Mouse (Mus musculus) c-Kit-positive CD71-negative TER-119-negative erythroid progenitor cells, embryonic 14.5 days (primary cell): ENCODE results near the gene Lce1h.

Experiments
- DNase-seq: peaks from one replicate; pipeline ENCODE4 v3.0.0-alpha.2; 2013; ENCODE audit warnings: low read depth

Gene Lce1h

GRCm38 (mm10) chr3:92764965-92765364, at the start of gene Lce1h:
Gene Lce1h (minus strand): TSS chr3:92765065.
- DNase-seq, result no peak

GRCm38 (mm10) chr3:92807791-92808190, 42.9 kb upstream of the Lce1h start, which contains the start of gene Lce1k:
Gene Lce1k (minus strand): TSS chr3:92807891.
- DNase-seq, result no peak

- no peak for DNase-seq
Observed at GRCm38 (mm10) chr3:92790414-92790813, 25.5 kb upstream of the Lce1h start, which contains the start of gene Lce1j. Gene Lce1j (minus strand): TSS chr3:92790514.

- DNase-seq, result no peak
Observed at GRCm38 (mm10) chr3:92778799-92779198, 13.9 kb upstream of the Lce1h start, which contains the start of gene Lce1i. Gene Lce1i (minus strand): TSS chr3:92778899.

- DNase-seq, result no peak
Observed at GRCm38 (mm10) chr3:92771573-92771972, 6.7 kb upstream of the Lce1h start.

- DNase-seq, result no peak
Observed at GRCm38 (mm10) chr3:92753197-92753596, 11.7 kb downstream of the Lce1h start.

GRCm38 (mm10) chr3:92752238-92752637, 12.6 kb downstream of the Lce1h start, which contains the start of gene Lce1g:
Gene Lce1g (minus strand): TSS chr3:92752338.
- DNase-seq, result no peak

- DNase-seq, result no peak
Observed at GRCm38 (mm10) chr3:92738996-92739395, 25.9 kb downstream of the Lce1h start, which contains the start of gene Gm38119. Gene Gm38119 (minus strand): TSS chr3:92739096.

GRCm38 (mm10) chr3:92722631-92723030, 42.2 kb downstream of the Lce1h start:
- no peak for DNase-seq

GRCm38 (mm10) chr3:92720250-92720649, 44.6 kb downstream of the Lce1h start, which contains the start of gene Lce1f:
Gene Lce1f (minus strand): TSS chr3:92720350.
- DNase-seq, result no peak

GRCm38 (mm10) chr3:92715122-92715521, 49.7 kb downstream of the Lce1h start:
- no peak for DNase-seq
